Mouse (Mus musculus) adrenal gland, postnatal 36 days (tissue): ENCODE measurements around the gene Arid3b. TPM values are rescaled to one million over a fixed set of nuclear protein-coding genes. Genes with fewer than 3 reads are reported as not detected.

Source experiments
- DNase-seq, 2 experiments: peaks; one replicate each; pipeline ENCODE4 v3.0.0; 2021; ENCODE audit warnings: mixed read lengths in 1 of 2
- total RNA-seq, 2 experiments: library from RNA; stranded (reverse); gene quantifications; 2 replicates each; pipeline ENCODE4 v1.2.3; 2021

The Arid3b gene
- total RNA-seq, 2 experiments from 2014 or later, result 3.8 to 6.7 TPM

GRCm38 (mm10) chr9:57748137-57748536 lies 88.5 kb downstream of the Arid3b start:
- peak in 1 of 2 experiments; percentile 26 for DNase-seq

GRCm38 (mm10) chr9:57747067-57747466 lies 89.5 kb downstream of the Arid3b start:
- DNase-seq, result no peak

DNA sequence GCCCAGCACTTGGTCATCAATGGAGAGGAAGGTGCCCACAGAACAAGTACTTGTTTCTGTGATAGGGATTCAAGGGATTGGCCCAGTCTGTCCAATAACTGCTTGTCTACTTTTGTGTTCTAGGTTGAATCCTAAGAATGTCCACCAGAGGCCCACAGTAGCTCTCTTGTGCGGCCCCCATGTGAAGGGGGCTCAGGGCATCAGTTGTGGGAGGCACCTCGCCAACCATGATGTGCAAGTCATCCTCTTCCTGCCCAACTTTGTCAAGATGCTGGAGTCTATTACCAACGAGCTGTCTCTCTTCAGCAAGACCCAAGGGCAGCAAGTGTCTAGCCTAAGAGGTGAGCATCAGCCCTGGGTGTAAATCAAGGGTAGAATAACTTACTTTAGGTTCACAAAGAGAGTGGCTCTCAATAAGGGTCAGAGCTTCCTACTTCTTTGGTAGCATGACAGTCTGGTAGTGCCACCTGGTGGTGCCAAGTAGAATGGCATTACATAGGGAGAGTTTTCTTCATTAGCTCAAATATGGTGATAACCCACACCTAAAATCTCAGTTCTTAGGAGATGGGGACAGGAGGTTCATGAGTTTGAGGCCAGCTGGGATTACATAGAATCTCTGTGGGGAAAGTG lies 92.0 kb downstream of the Arid3b start:
- DNase-seq, result peak; percentile 38 to 65

Other genes with a start within 250 kb of the Arid3b start
- 10 to 100 TPM; 12.6 to 14.3 TPM for gene Ulk3, start 247.3 kb downstream of the Arid3b start, total RNA-seq
- gene Cplx3, start 230.5 kb downstream of the Arid3b start, total RNA-seq, result not detected
- not detected for gene Lman1l, start 216.0 kb downstream of the Arid3b start, total RNA-seq
- gene Csk, start 183.2 kb downstream of the Arid3b start, total RNA-seq, result 10 to 100 TPM; 61.9 to 92.6 TPM
- under 1 TPM in 1 of 2 experiments, not detected in 1; 0.40 TPM for gene Cyp1a2, start 153.1 kb downstream of the Arid3b start, total RNA-seq
- gene Cyp1a1, start 148.9 kb downstream of the Arid3b start, total RNA-seq, result under 1 TPM in 1 of 2 experiments, not detected in 1; 0.13 TPM
- 1 to 10 TPM; 8.5 to 9.9 TPM for gene Edc3, start 128.3 kb downstream of the Arid3b start, total RNA-seq
- gene Clk3, start 70.9 kb downstream of the Arid3b start, total RNA-seq, result 10 to 100 TPM; 60.4 to 72.2 TPM
- 10 to 100 TPM; 68.5 to 87.0 TPM for gene Ubl7, start 74.2 kb upstream of the Arid3b start, total RNA-seq
- 10 to 100 TPM in 1 of 2 experiments, 1 to 10 TPM in 1; 7.5 to 22.3 TPM for gene Sema7a, start 103.3 kb upstream of the Arid3b start, total RNA-seq
- gene Cyp11a1, start 169.6 kb upstream of the Arid3b start, total RNA-seq, result 1,000 to 10,000 TPM; 6,616 to 8,202 TPM
- gene Stra6, start 227.0 kb upstream of the Arid3b start, total RNA-seq, result 1 to 10 TPM; 1.2 to 2.1 TPM